Mouse (Mus musculus) CH12.LX (cell line): ENCODE data around the gene Manea. TPM values are rescaled to one million over a fixed set of nuclear protein-coding genes. Genes with fewer than 3 reads are reported as not detected.

Experiments used
- DNase-seq: peaks from one replicate; pipeline ENCODE4 v3.0.0-alpha.2; 2013; ENCODE audit errors: extremely low read depth
- H3K27ac ChIP-seq: 2 replicates; pipeline ENCODE4 v1.5.1; 2012; ENCODE audit warnings: low read depth, mild to moderate bottlenecking, control low read depth, moderate library complexity; ENCODE audit not compliant: insufficient read depth
- H3K27me3 ChIP-seq: replicated peaks from 2 replicates; pipeline ENCODE3; 2012; ENCODE audit warnings: inconsistent platforms
- H3K36me3 ChIP-seq, 2 experiments: replicated peaks in 1 of 2; 2 replicates each; pipeline versions ENCODE3 to v1.6.1; 2012; ENCODE audit warnings: inconsistent platforms in 1 of 2, low read length in 1 of 2, mild to moderate bottlenecking in 1 of 2, mixed read lengths in 1 of 2, moderate library complexity in 1 of 2; ENCODE audit not compliant: control insufficient read depth in 1 of 2, insufficient read depth in 1 of 2
- H3K4me1 ChIP-seq, 2 experiments: 2 replicates each; pipeline ENCODE4 v1.6.1; 2012; ENCODE audit warnings: inconsistent platforms in 1 of 2, moderate library complexity in 1 of 2; ENCODE audit not compliant: insufficient read depth in 2 of 2, control insufficient read depth in 1 of 2
- H3K4me2 ChIP-seq: 2 replicates; pipeline ENCODE4 v1.6.1; 2012; ENCODE audit warnings: low read depth, mild to moderate bottlenecking, control low read depth; ENCODE audit not compliant: poor library complexity, insufficient read depth, severe bottlenecking
- H3K4me3 ChIP-seq, 3 experiments: fragments of 150-350 bp in 1 of 3; sonication (generic) in 1 of 3; replicated peaks in 1 of 3; 2 replicates each; pipeline versions ENCODE3 to v1.5.1; 2011 to 2012; ENCODE audit warnings: low read depth in 2 of 3, low read length in 2 of 3, mild to moderate bottlenecking in 2 of 3, moderate library complexity in 2 of 3, control low read depth in 1 of 3, improper control_type of control experiment in 1 of 3, inconsistent platforms in 1 of 3, mixed read lengths in 1 of 3; ENCODE audit not compliant: poor library complexity in 1 of 3
- H3K79me2 ChIP-seq: replicated peaks from 2 replicates; pipeline ENCODE4 v1.6.1; 2012; ENCODE audit warnings: mild to moderate bottlenecking, moderate library complexity; ENCODE audit not compliant: control insufficient read depth, poor library complexity, insufficient read depth, severe bottlenecking; ENCODE audit errors: extremely low read depth
- H3K9ac ChIP-seq: 2 replicates; pipeline ENCODE4 v1.6.1; 2012; ENCODE audit warnings: low read depth, mild to moderate bottlenecking, control low read depth, moderate library complexity; ENCODE audit not compliant: insufficient read depth
- H3K9me3 ChIP-seq: replicated peaks from 2 replicates; pipeline ENCODE3; 2012; ENCODE audit warnings: low read length, inconsistent platforms, mixed read lengths
- BHLHE40 ChIP-seq: IDR thresholded peaks from 2 replicates; pipeline ENCODE4 v1.6.1; 2011; ENCODE audit warnings: mild to moderate bottlenecking, low read depth, low read length, improper control_type of control experiment
- CHD1 ChIP-seq: IDR thresholded peaks from 2 replicates; pipeline ENCODE4 v1.6.1; 2012; ENCODE audit warnings: low read depth, low read length, improper control_type of control experiment, inconsistent platforms
- ELF1 ChIP-seq: IDR thresholded peaks from 2 replicates; pipeline ENCODE4 v1.6.1; 2014; ENCODE audit warnings: low read depth, mild to moderate bottlenecking, inconsistent platforms, low read length, improper control_type of control experiment
- ETS1 ChIP-seq: conservative IDR thresholded peaks from 2 replicates; pipeline ENCODE4 v1.6.1; 2012; ENCODE audit warnings: low read depth, mild to moderate bottlenecking, inconsistent platforms, low read length, improper control_type of control experiment, moderate library complexity
- GABPA ChIP-seq: IDR thresholded peaks from 2 replicates; pipeline ENCODE4 v1.6.1; 2012; ENCODE audit warnings: low read depth, low read length, improper control_type of control experiment, inconsistent platforms; ENCODE audit not compliant: insufficient replicate concordance
- HCFC1 ChIP-seq: IDR thresholded peaks from 2 replicates; pipeline ENCODE4 v1.6.1; 2012; ENCODE audit warnings: low read depth, mild to moderate bottlenecking, inconsistent platforms, low read length, improper control_type of control experiment
- IRF4 ChIP-seq: IDR thresholded peaks from 2 replicates; pipeline ENCODE4 v1.6.1; 2014; ENCODE audit warnings: low read depth, mild to moderate bottlenecking, inconsistent platforms, low read length, improper control_type of control experiment
- JUN ChIP-seq: IDR thresholded peaks from 2 replicates; pipeline ENCODE4 v1.6.1; 2011; ENCODE audit warnings: low read depth, mild to moderate bottlenecking, low read length, improper control_type of control experiment, moderate library complexity; ENCODE audit not compliant: insufficient read depth
- JUND ChIP-seq: conservative IDR thresholded peaks from 2 replicates; pipeline ENCODE4 v1.6.1; 2011; ENCODE audit warnings: low read depth, low read length, improper control_type of control experiment
- KAT2A ChIP-seq: IDR thresholded peaks from 2 replicates; pipeline ENCODE4 v1.6.1; 2012; ENCODE audit warnings: low read length, improper control_type of control experiment, inconsistent platforms; ENCODE audit not compliant: insufficient replicate concordance
- MAZ ChIP-seq: IDR thresholded peaks from 2 replicates; pipeline ENCODE4 v1.6.1; 2012; ENCODE audit warnings: low read depth, mild to moderate bottlenecking, inconsistent platforms, low read length, improper control_type of control experiment, moderate library complexity
- PAX5 ChIP-seq: IDR thresholded peaks from 2 replicates; pipeline ENCODE4 v1.6.1; 2012; ENCODE audit warnings: low read length, inconsistent platforms, mixed read lengths
- POLR2AphosphoS2 ChIP-seq: IDR thresholded peaks from 2 replicates; pipeline ENCODE4 v1.6.1; 2011; ENCODE audit warnings: low read depth, low read length, improper control_type of control experiment
- RAD21 ChIP-seq: IDR thresholded peaks from 2 replicates; pipeline ENCODE4 v1.6.1; 2011; ENCODE audit warnings: low read depth, mild to moderate bottlenecking, low read length, improper control_type of control experiment, moderate library complexity
- RCOR1 ChIP-seq: conservative IDR thresholded peaks from 2 replicates; pipeline ENCODE4 v1.6.1; 2012; ENCODE audit warnings: low read depth, mild to moderate bottlenecking, inconsistent platforms, low read length, improper control_type of control experiment
- SMC3 ChIP-seq: IDR thresholded peaks from 2 replicates; pipeline ENCODE4 v1.6.1; 2011; ENCODE audit warnings: low read depth, low read length, improper control_type of control experiment
- TCF12 ChIP-seq: IDR thresholded peaks from 2 replicates; pipeline ENCODE4 v1.6.1; 2014; ENCODE audit warnings: low read depth, mild to moderate bottlenecking, inconsistent platforms, low read length, improper control_type of control experiment
- USF2 ChIP-seq: conservative IDR thresholded peaks from 2 replicates; pipeline ENCODE4 v1.6.1; 2011; ENCODE audit warnings: low read depth, low read length, improper control_type of control experiment
- ZC3H11A ChIP-seq: IDR thresholded peaks from 2 replicates; pipeline ENCODE4 v1.6.1; 2012; ENCODE audit warnings: low read depth, mild to moderate bottlenecking, inconsistent platforms, low read length, improper control_type of control experiment
- dilution Hi-C: fragments of 300-500 bp; cut with MboI; formaldehyde crosslinking; loops from 2 replicates; pipeline ENCODE4 v1.14.3; 2020; ENCODE audit warnings: low sequenced_read_pairs; ENCODE audit not compliant: extremely low pct_unique_long_range_greater_than_20kb, extremely low pct_ligation_motif_present
- in situ Hi-C: fragments of 300-500 bp; cut with MboI; formaldehyde crosslinking; loops from 3 replicates; pipeline ENCODE4 v1.14.3; 2019; ENCODE audit warnings: low sequenced_read_pairs, low pct_ligation_motif_present, low pct_unique_long_range_greater_than_20kb, mixed read lengths
- polyA plus RNA-seq: library from polyadenylated mRNA; unstranded; fragments of >175 nt; gene quantifications from 2 replicates; pipeline ENCODE4 v1.2.1, GENCODE M21; 2012; ENCODE audit warnings: low read depth; ENCODE audit not compliant: insufficient read length
- total RNA-seq, 2 experiments: library from RNA; depleted of rRNA; stranded (reverse); fragments of 300-350 nt in 1 of 2; fragments of >200 nt in 1 of 2; gene quantifications; 2 replicates each; pipeline ENCODE4 v1.2.3; 2012 to 2014

The Manea gene
- total and polyA plus RNA-seq, 3 experiments = 30.2 to 59.2 (median 30.7) TPM

- DNase-seq = no peak
- Histone ChIP-seq H3K27ac (no peak overlapping the region), H3K9me3 (no peaks in the 10 kb centered on the region), H3K27me3 (no peaks in the 10 kb centered on the region), H3K9ac (no peak overlapping the region), H3K79me2 (no peaks in the 10 kb centered on the region), H3K4me3 (no peak overlapping the region), H3K36me3 (no peaks in the 10 kb centered on the region), H3K4me1 (no peaks in the 10 kb centered on the region), H3K4me2 (no peak overlapping the region)
- TF ChIP-seq POLR2AphosphoS2 = no peak
- no peak for TF ChIP-seq ELF1
- TF ChIP-seq JUND = no peak
- no peak for TF ChIP-seq IRF4
- TF ChIP-seq ETS1 = no peak
- TF ChIP-seq CHD1 = no peak
- no peak for TF ChIP-seq RAD21
- no peak for TF ChIP-seq BHLHE40
- TF ChIP-seq KAT2A = no peak
- TF ChIP-seq GABPA = no peak
- no peak for TF ChIP-seq TCF12
- TF ChIP-seq RCOR1 = no peak
- no peak for TF ChIP-seq HCFC1
- no peak for TF ChIP-seq SMC3
- TF ChIP-seq MAZ = no peak
- in situ Hi-C loops = no loop called here
- dilution Hi-C loops = no loop called here
Observed at GRCm38 (mm10) chr4:26276264-26276663, 70.4 kb downstream of the Manea start.

- Histone ChIP-seq H3K9me3 (no peaks in the 10 kb centered on the region), H3K79me2 (no peaks in the 10 kb centered on the region), H3K4me2 (no peak overlapping the region), H3K4me3 (no peak overlapping the region), H3K4me1 (no peaks in the 10 kb centered on the region), H3K9ac (no peak overlapping the region), H3K27me3 (no peaks in the 10 kb centered on the region), H3K36me3 (no peaks in the 10 kb centered on the region), H3K27ac (no peak overlapping the region)
- DNase-seq = no peak
- TF ChIP-seq USF2 = no peak
- no peak for TF ChIP-seq PAX5
- no peak for TF ChIP-seq ZC3H11A
- TF ChIP-seq GABPA = no peak
- TF ChIP-seq JUN = no peak
- TF ChIP-seq POLR2AphosphoS2 = no peak
- in situ Hi-C loops (no loop called here), dilution Hi-C loops (no loop called here)
Observed at GRCm38 (mm10) chr4:26275769-26276168, 70.9 kb downstream of the Manea start.
